Mouse (Mus musculus) kidney, postnatal 10 days (tissue): ENCODE measurements at regions not wholly inside any gene's neighbourhood (a gene's known extent, or its start where the extent isn't known, plus 50 kb on each side); places are given as distances from the start of the nearest gene placed in this dataset.

Source experiments
- DNase-seq: peaks from one replicate; pipeline ENCODE4 v3.0.0; 2021; ENCODE audit warnings: mixed read lengths

- no peak for DNase-seq
Measured at GRCm38 (mm10) chr1:13938344-13938743, 2154.8 kb downstream of the 4930444P10Rik start.

- no peak for DNase-seq
Measured at GRCm38 (mm10) chr1:13935938-13936491, 2157.1 kb downstream of the 4930444P10Rik start.

GRCm38 (mm10) chr1:13928679-13929078 is 2164.4 kb downstream of the 4930444P10Rik start:
- DNase-seq: no peak

- no peak for DNase-seq
Measured at GRCm38 (mm10) chr1:13927964-13928363, 2165.2 kb downstream of the 4930444P10Rik start.

GRCm38 (mm10) chr1:13925994-13926393 is 2167.1 kb downstream of the 4930444P10Rik start:
- DNase-seq: no peak

- DNase-seq: no peak
Measured at GRCm38 (mm10) chr1:13915216-13915615, 2177.9 kb downstream of the 4930444P10Rik start.

- no peak for DNase-seq
Measured at GRCm38 (mm10) chr1:13879126-13879525, 2214.0 kb downstream of the 4930444P10Rik start.

- DNase-seq: no peak
Measured at GRCm38 (mm10) chr1:13873925-13874324, 2219.2 kb downstream of the 4930444P10Rik start.

- DNase-seq: no peak
Measured at GRCm38 (mm10) chr1:13872536-13872935, 2220.6 kb downstream of the 4930444P10Rik start.

- DNase-seq: no peak
Measured at GRCm38 (mm10) chr1:13870631-13871286, 2222.4 kb downstream of the 4930444P10Rik start.

- no peak for DNase-seq
Measured at GRCm38 (mm10) chr1:13865713-13866112, 2227.4 kb downstream of the 4930444P10Rik start.

GRCm38 (mm10) chr1:13863712-13864111 is 2229.4 kb downstream of the 4930444P10Rik start:
- no peak for DNase-seq

GRCm38 (mm10) chr1:13861070-13861511 is 2232.0 kb downstream of the 4930444P10Rik start:
- DNase-seq: no peak

GRCm38 (mm10) chr1:13860469-13860868 is 2232.7 kb downstream of the 4930444P10Rik start:
- no peak for DNase-seq

GRCm38 (mm10) chr1:13859723-13860122 is 2233.4 kb downstream of the 4930444P10Rik start:
- no peak for DNase-seq

GRCm38 (mm10) chr1:13858371-13859018 is 2234.6 kb downstream of the 4930444P10Rik start:
- DNase-seq: no peak

GRCm38 (mm10) chr1:13856998-13857397 is 2236.1 kb downstream of the 4930444P10Rik start:
- no peak for DNase-seq

GRCm38 (mm10) chr1:13851144-13851543 is 2242.0 kb downstream of the 4930444P10Rik start:
- DNase-seq: no peak

GRCm38 (mm10) chr1:13849071-13849470 is 2244.1 kb downstream of the 4930444P10Rik start:
- DNase-seq: no peak

- no peak for DNase-seq
Measured at GRCm38 (mm10) chr1:13846336-13846865, 2246.7 kb downstream of the 4930444P10Rik start.

GRCm38 (mm10) chr1:13840309-13840622 is 2252.9 kb downstream of the 4930444P10Rik start:
- no peak for DNase-seq

- no peak for DNase-seq
Measured at GRCm38 (mm10) chr1:13839619-13840308, 2253.4 kb downstream of the 4930444P10Rik start.
